8 mouse cellular contexts compared by ENCODE assay signal in genomic region chr10:85957464-85957950, GRCm38 (mm10). TPM values are rescaled to one million over a fixed set of nuclear protein-coding genes. Genes with fewer than 3 reads are reported as not detected.
A peak's percentile ranks its signal among the peaks of the same experiment; 100 is the strongest.
DNase-seq lines count a peak whose midpoint lies in the region; ATAC-seq and TF ChIP-seq lines count a peak whose summit lies in the region.

Gene Rtcb (minus strand): TSS chr10:85957823.

- peak; percentile 93 for DNase-seq in 3134 (ENCODE audit: extremely low read depth, insufficient read length, low spot score)
- DNase-seq in adrenal gland, postnatal 36 days = peak; percentile 98 to 99
- peak; percentile 97 to 100 for DNase-seq in heart, adult 18-20 months
- peak; percentile 98 for DNase-seq in kidney, adult 2 months
- DNase-seq in spleen, adult 2 months (ENCODE audit: low read depth in 1 of 2, low spot score in 2 of 2) = peak; percentile 91 to 98

- peak within 1 kb of the TSS; percentile 99 for H3K4me3 ChIP-seq in embryonic facial prominence, embryonic 13.5 days
- H3K4me3 ChIP-seq in kidney, adult 2 months (ENCODE audit: insufficient read depth, low read depth, low read length) = peak within 1 kb of the TSS; percentile 71
- H3K4me3 ChIP-seq in limb, embryonic 12.5 days (replicated peaks) = peak within 1 kb of the TSS; percentile 95
- peak within 1 kb of the TSS; percentile 100 for H3K4me3 ChIP-seq in midbrain, embryonic 15.5 days
- peak within 1 kb of the TSS; percentile 83 for H3K4me3 ChIP-seq in spleen, adult 2 months (ENCODE audit: extremely low read depth, insufficient read depth, insufficient read length)

- H3K4me2 ChIP-seq in embryonic facial prominence, embryonic 13.5 days = peak within 1 kb of the TSS; percentile 88
- H3K4me2 ChIP-seq in limb, embryonic 12.5 days = peak within 1 kb of the TSS; percentile 66
- H3K4me2 ChIP-seq in midbrain, embryonic 15.5 days = peak within 1 kb of the TSS; percentile 61

- ATAC-seq in embryonic facial prominence, embryonic 13.5 days (ENCODE audit: insufficient number of reproducible peaks, insufficient read depth, low FRiP score, low TSS enrichment, low read depth) = peak; percentile 84
- ATAC-seq in limb, embryonic 12.5 days (ENCODE audit: insufficient number of reproducible peaks, insufficient read depth, low FRiP score, low TSS enrichment, low read depth) = peak; percentile 85
- ATAC-seq in midbrain, embryonic 15.5 days (replicated peaks) = peak; percentile 96

- H3K27me3 ChIP-seq in embryonic facial prominence, embryonic 13.5 days = no peaks in the 10 kb centered on the region
- H3K27me3 ChIP-seq in kidney, adult 2 months (replicated peaks; ENCODE audit: control insufficient read depth, insufficient read depth, low read length) = no peaks in the 10 kb centered on the region
- peaks cover 5% of the 10 kb centered on the region; the same call in 1 of the 2 replicates for H3K27me3 ChIP-seq in limb, embryonic 12.5 days
- H3K27me3 ChIP-seq in midbrain, embryonic 15.5 days (replicated peaks) = no peaks in the 10 kb centered on the region
- no peaks in the 10 kb centered on the region for H3K27me3 ChIP-seq in spleen, adult 2 months (ENCODE audit: control insufficient read depth, insufficient read depth, low read length)

- no peak for TF ChIP-seq CTCF in kidney, adult 2 months (conservative IDR thresholded peaks at IDR 0.05; ENCODE audit: insufficient read depth, insufficient read length, low read depth, low read length)
- no peak for TF ChIP-seq CTCF in spleen, adult 2 months (IDR thresholded peaks at IDR 0.05; ENCODE audit: extremely low read depth, insufficient read depth, insufficient read length, insufficient replicate concordance)

- peak within 1 kb of the TSS; percentile 96 for H3K9ac ChIP-seq in embryonic facial prominence, embryonic 13.5 days
- H3K9ac ChIP-seq in limb, embryonic 12.5 days (replicated peaks) = peak within 1 kb of the TSS; percentile 95
- H3K9ac ChIP-seq in midbrain, embryonic 15.5 days = peak within 1 kb of the TSS; percentile 93

- TF ChIP-seq POLR2A in kidney, adult 2 months (IDR thresholded peaks at IDR 0.05; ENCODE audit: low read depth, low read length) = no peak
- TF ChIP-seq POLR2A in spleen, adult 2 months (IDR thresholded peaks at IDR 0.05; ENCODE audit: low read depth, low read length) = peak; percentile 25; the same call in 1 of the 2 replicates

- no peaks in the 10 kb centered on the region for H3K9me3 ChIP-seq in embryonic facial prominence, embryonic 13.5 days
- H3K9me3 ChIP-seq in limb, embryonic 12.5 days = no peaks in the 10 kb centered on the region
- no peaks in the 10 kb centered on the region for H3K9me3 ChIP-seq in midbrain, embryonic 15.5 days

- peaks cover 7% of the 10 kb centered on the region; the same call in 1 of the 2 replicates for H3K4me1 ChIP-seq in embryonic facial prominence, embryonic 13.5 days
- H3K4me1 ChIP-seq in kidney, adult 2 months (ENCODE audit: control insufficient read depth, insufficient read depth, low read length) = peaks cover 11% of the 10 kb centered on the region
- no peaks in the 10 kb centered on the region; the same call in 1 of the 2 replicates for H3K4me1 ChIP-seq in limb, embryonic 12.5 days (replicated peaks)
- H3K4me1 ChIP-seq in midbrain, embryonic 15.5 days = peaks cover 18% of the 10 kb centered on the region
- H3K4me1 ChIP-seq in spleen, adult 2 months (ENCODE audit: control insufficient read depth, insufficient read depth, insufficient read length) = peaks cover 16% of the 10 kb centered on the region

- H3K36me3 ChIP-seq in embryonic facial prominence, embryonic 13.5 days = peaks cover 30% of the 10 kb centered on the region
- no peaks in the 10 kb centered on the region for H3K36me3 ChIP-seq in kidney, adult 2 months (ENCODE audit: control insufficient read depth, insufficient read depth, low read length)
- peaks cover 29% of the 10 kb centered on the region for H3K36me3 ChIP-seq in limb, embryonic 12.5 days
- peaks cover 7% of the 10 kb centered on the region; the same call in 1 of the 2 replicates for H3K36me3 ChIP-seq in midbrain, embryonic 15.5 days (replicated peaks)
- H3K36me3 ChIP-seq in spleen, adult 2 months (ENCODE audit: control insufficient read depth, insufficient read depth, low read length) = peaks cover 8% of the 10 kb centered on the region

- under 1% methylated on average over 38 of the region's 38 CpGs for WGBS in embryonic facial prominence, embryonic 13.5 days
- WGBS in kidney, adult 2 months = under 1% methylated on average over 38 of the region's 38 CpGs
- under 1% methylated on average over 38 of the region's 38 CpGs for WGBS in limb, embryonic 12.5 days
- under 1% methylated on average over 38 of the region's 38 CpGs for WGBS in midbrain, embryonic 15.5 days
- WGBS in spleen, adult 2 months = under 1% methylated on average over 38 of the region's 38 CpGs

- H3K27ac ChIP-seq in embryonic facial prominence, embryonic 13.5 days = peak within 1 kb of the TSS; percentile 84
- peak within 1 kb of the TSS; percentile 28 for H3K27ac ChIP-seq in kidney, adult 2 months (ENCODE audit: insufficient read depth, low read depth, low read length)
- peak within 1 kb of the TSS; percentile 76 for H3K27ac ChIP-seq in limb, embryonic 12.5 days
- H3K27ac ChIP-seq in midbrain, embryonic 15.5 days = peak within 1 kb of the TSS; percentile 86
- H3K27ac ChIP-seq in spleen, adult 2 months (ENCODE audit: insufficient read depth, low read length) = peak within 1 kb of the TSS; percentile 71

RNA-seq across cellular contexts. Expression of gene Rtcb, which starts in this region (rescaled TPM):
- total RNA-seq in adrenal gland, postnatal 36 days (2021) = 100 to 1,000 TPM; 122 to 125 TPM
- 194 and 204 TPM in 2 replicates for polyA plus RNA-seq in embryonic facial prominence, embryonic 13.5 days (2015; fragmentation: Nextera tagmentation; extraction: Ambion mirVana)
- total RNA-seq in heart, adult 18-20 months (2021) = 10 to 100 TPM; 82.3 to 82.9 TPM
- 63.6 and 80.4 TPM in 2 replicates for polyA plus RNA-seq in kidney, adult 2 months (2012; rRNA removed)
- polyA plus RNA-seq in limb, embryonic 12.5 days (2016; fragmentation: Nextera tagmentation; extraction: Ambion mirVana) = 210 and 217 TPM in 2 replicates
- 184 and 187 TPM in 2 replicates for polyA plus RNA-seq in midbrain, embryonic 15.5 days (2015; fragmentation: Nextera tagmentation; extraction: Ambion mirVana)
- polyA plus RNA-seq in spleen, adult 2 months (2012; rRNA removed) = 38.2 and 41.4 TPM in 2 replicates

Comparison
In these comparisons a context has a peak if more than half of its experiments do, and no peak if none do; other contexts are left out.
1. Peak in every context shown above with its lines: DNase-seq, ATAC-seq, H3K4me3 ChIP-seq and H3K27ac ChIP-seq.
2. H3K27ac ChIP-seq: peak in every context shown above with its lines; median percentile 86 in midbrain, embryonic 15.5 days; 84 in embryonic facial prominence, embryonic 13.5 days; 76 in limb, embryonic 12.5 days; 71 in spleen, adult 2 months; 28 in kidney, adult 2 months.